ENCODE assay signal across 35 mouse cellular contexts in the genomic region with DNA sequence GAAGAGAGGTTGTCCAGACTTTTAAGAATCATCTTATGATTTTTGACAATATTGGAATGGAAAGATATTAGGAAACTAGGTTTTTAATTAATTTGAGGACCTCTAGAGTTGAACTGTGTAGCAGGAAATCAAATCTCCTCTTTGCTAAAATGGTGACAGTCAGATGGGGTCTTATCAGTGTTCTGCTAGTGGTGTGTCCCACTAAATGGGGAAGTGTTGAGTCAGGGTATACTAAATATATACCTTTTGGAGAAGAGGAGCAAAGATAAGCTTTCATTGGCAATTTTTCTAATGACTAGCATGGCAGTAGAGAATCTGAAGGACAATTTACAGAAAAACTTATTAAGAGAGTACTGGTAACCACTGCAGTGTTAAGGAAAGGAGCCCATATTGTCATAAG.
"Had no signal": no experiment of that assay in that cellular context is flagged by ENCODE, and none has a peak within 500 bp of the region (broad histone marks: within the 10 kb centered on the region; RNA-seq: fewer than 3 reads in every experiment).

No protein-coding gene starts in this region.

- H3K36me3 ChIP-seq: heart, embryonic 12.5 days; heart, embryonic 13.5 days; heart, embryonic 15.5 days; hindbrain, embryonic 10.5 days; hindbrain, embryonic 12.5 days; hindbrain, embryonic 13.5 days; hindbrain, embryonic 15.5 days; intestine, embryonic 15.5 days; kidney, embryonic 15.5 days had no signal

- H3K4me3 ChIP-seq: heart, embryonic 12.5 days; heart, embryonic 13.5 days; heart, embryonic 15.5 days; hindbrain, embryonic 10.5 days; hindbrain, embryonic 12.5 days; hindbrain, embryonic 13.5 days; hindbrain, embryonic 15.5 days; intestine, embryonic 15.5 days; kidney, embryonic 15.5 days; layer of hippocampus, adult 2 months; left cerebral cortex, adult 2 months had no signal

- ATAC-seq: hindbrain, embryonic 16.5 days; hindbrain, postnatal 0 days; inflammation-experienced regulatory T-cells, adult 6 months; intestine, embryonic 15.5 days; intestine, embryonic 16.5 days; intestine, postnatal 0 days had no signal

- H3K27me3 ChIP-seq: heart, embryonic 12.5 days; heart, embryonic 13.5 days; heart, embryonic 15.5 days; hindbrain, embryonic 12.5 days; hindbrain, embryonic 13.5 days; hindbrain, embryonic 15.5 days; intestine, embryonic 15.5 days; kidney, embryonic 15.5 days had no signal

- H3K27ac ChIP-seq: heart, embryonic 13.5 days; heart, embryonic 15.5 days; hindbrain, embryonic 10.5 days; hindbrain, embryonic 12.5 days; hindbrain, embryonic 13.5 days; hindbrain, embryonic 14.5 days; hindbrain, embryonic 15.5 days; hindbrain, postnatal 0 days; intestine, embryonic 15.5 days; kidney, embryonic 15.5 days; kidney, postnatal 0 days; layer of hippocampus, adult 2 months; left cerebral cortex, adult 2 months had no signal

- H3K4me2 ChIP-seq: heart, embryonic 11.5 days; heart, embryonic 12.5 days; heart, embryonic 13.5 days; heart, embryonic 15.5 days; hindbrain, embryonic 12.5 days; hindbrain, embryonic 13.5 days; hindbrain, embryonic 14.5 days; hindbrain, embryonic 15.5 days; intestine, embryonic 15.5 days; kidney, embryonic 15.5 days had no signal

- DNase-seq: heart, postnatal 10 days; heart, postnatal 14 days; heart, postnatal 36 days; heart, postnatal 4 days; kidney, adult 11 months; kidney, adult 18-20 months; kidney, adult 2 months; kidney, adult 8-10 months; kidney, adult 9 months; kidney, postnatal 10 days; kidney, postnatal 14 days; kidney, postnatal 25 days; kidney, postnatal 36 days; kidney, postnatal 4 days; layer of hippocampus, adult 9-11 months; layer of hippocampus, postnatal 36 days had no signal

- H3K9ac ChIP-seq: heart, embryonic 12.5 days; heart, embryonic 13.5 days; heart, embryonic 15.5 days; hindbrain, embryonic 12.5 days; hindbrain, embryonic 13.5 days; hindbrain, embryonic 14.5 days; hindbrain, embryonic 15.5 days; intestine, embryonic 15.5 days; kidney, embryonic 15.5 days had no signal

- H3K9me3 ChIP-seq: heart, embryonic 12.5 days; heart, embryonic 13.5 days; heart, embryonic 15.5 days; hindbrain, embryonic 10.5 days; hindbrain, embryonic 12.5 days; hindbrain, embryonic 13.5 days; hindbrain, embryonic 15.5 days; intestine, embryonic 15.5 days; kidney, embryonic 15.5 days had no signal

- H3K4me1 ChIP-seq: heart, embryonic 13.5 days; heart, embryonic 15.5 days; hindbrain, embryonic 10.5 days; hindbrain, embryonic 12.5 days; hindbrain, embryonic 13.5 days; hindbrain, embryonic 15.5 days; intestine, embryonic 15.5 days; kidney, embryonic 15.5 days had no signal
